Mouse (Mus musculus) myocyte (in vitro differentiated cells): ENCODE results near the gene Ndc80. TPM values are rescaled to one million over a fixed set of nuclear protein-coding genes. Genes with fewer than 3 reads are reported as not detected.

Experiments used
- H3K27me3 ChIP-seq: one replicate; pipeline ENCODE4 v1.6.1; 2011; ENCODE audit not compliant: control insufficient read depth, insufficient read depth, insufficient read length
- H3K36me3 ChIP-seq: one replicate; pipeline ENCODE4 v1.6.1; 2011; ENCODE audit not compliant: control insufficient read depth, insufficient read depth
- H3K4me2 ChIP-seq: one replicate; pipeline ENCODE4 v1.6.1; 2011; ENCODE audit warnings: low read depth, control low read depth
- H3K4me3 ChIP-seq: one replicate; pipeline ENCODE4 v1.5.1; 2011; ENCODE audit warnings: mild to moderate bottlenecking, control low read depth, moderate library complexity
- H3K79me2 ChIP-seq: one replicate; pipeline ENCODE4 v1.6.1; 2011; ENCODE audit not compliant: control insufficient read depth, insufficient read depth
- H3ac ChIP-seq: one replicate; pipeline ENCODE4 v1.6.1; 2011; ENCODE audit not compliant: control insufficient read depth, insufficient read length
- CEBPB ChIP-seq: IDR thresholded peaks from 2 replicates; pipeline ENCODE4 v1.6.1; 2011; ENCODE audit warnings: mild to moderate bottlenecking, moderate library complexity; ENCODE audit not compliant: poor library complexity, insufficient read depth, severe bottlenecking
- E2F4 ChIP-seq: IDR thresholded peaks from one replicate; pipeline ENCODE4 v1.6.1; 2011; ENCODE audit warnings: mild to moderate bottlenecking, control low read depth, moderate library complexity; ENCODE audit not compliant: insufficient read depth
- MAX ChIP-seq: IDR thresholded peaks from one replicate; pipeline ENCODE4 v1.6.1; 2011; ENCODE audit warnings: low read depth, mild to moderate bottlenecking, control low read depth
- MYOD1 ChIP-seq, 3 experiments: IDR thresholded peaks; one replicate each; pipeline ENCODE4 v1.6.1; 2011; ENCODE audit warnings: control low read depth in 2 of 3, low read depth in 2 of 3, mild to moderate bottlenecking in 2 of 3, moderate library complexity in 1 of 3; ENCODE audit not compliant: insufficient read length in 2 of 3, control insufficient read depth in 1 of 3
- MYOG ChIP-seq, 3 experiments: IDR thresholded peaks; one replicate each; pipeline ENCODE4 v1.6.1; 2011; ENCODE audit warnings: control low read depth in 2 of 3, low read depth in 2 of 3, mild to moderate bottlenecking in 2 of 3; ENCODE audit not compliant: insufficient read length in 2 of 3, control insufficient read depth in 1 of 3, insufficient read depth in 1 of 3
- POLR2A ChIP-seq: IDR thresholded peaks from one replicate; pipeline ENCODE4 v1.6.1; 2011; ENCODE audit warnings: low read depth, mild to moderate bottlenecking, control low read depth, moderate library complexity; ENCODE audit not compliant: insufficient read length
- POLR2AphosphoS2 ChIP-seq: IDR thresholded peaks from one replicate; pipeline ENCODE4 v1.6.1; 2011; ENCODE audit warnings: low read depth, control low read depth; ENCODE audit not compliant: insufficient read length
- REST ChIP-seq: IDR thresholded peaks from one replicate; pipeline ENCODE4 v1.6.1; 2011; ENCODE audit warnings: mild to moderate bottlenecking, control low read depth, moderate library complexity; ENCODE audit not compliant: insufficient read depth, insufficient read length
- SRF ChIP-seq: IDR thresholded peaks from one replicate; pipeline ENCODE4 v1.6.1; 2011; ENCODE audit warnings: low read depth; ENCODE audit not compliant: control insufficient read depth, insufficient read length
- TCF12 ChIP-seq: IDR thresholded peaks from one replicate; pipeline ENCODE4 v1.6.1; 2011; ENCODE audit warnings: mild to moderate bottlenecking, control low read depth; ENCODE audit not compliant: poor library complexity, insufficient read depth, severe bottlenecking
- TCF3 ChIP-seq: IDR thresholded peaks from one replicate; pipeline ENCODE4 v1.6.1; 2011; ENCODE audit warnings: low read depth, control low read depth; ENCODE audit not compliant: insufficient read length
- USF1 ChIP-seq: IDR thresholded peaks from one replicate; pipeline ENCODE4 v1.6.1; 2011; ENCODE audit warnings: low read depth, mild to moderate bottlenecking, control low read depth, moderate library complexity
- polyA plus RNA-seq: library from polyadenylated mRNA; unstranded; fragments of >200 nt; fragmentation: generic; extraction: Trizol; gene quantifications from one replicate; pipeline ENCODE4 v1.2.1, GENCODE M21; 2012; ENCODE audit warnings: missing spikeins

Gene Ndc80
- polyA plus RNA-seq, 1 experiment: 8.9 TPM

- TF ChIP-seq TCF12 (no peak), POLR2A (peak; percentile 80), POLR2AphosphoS2 (peak; percentile 67), CEBPB (no peak), USF1 (no peak), SRF (no peak), REST (no peak), MAX (no peak), MYOG (IDR thresholded peaks at IDR 0.05; ENCODE audit: control insufficient read depth in 1 of 3, insufficient read depth in 1 of 3, insufficient read length in 2 of 3, low read depth in 2 of 3) (no peak), TCF3 (no peak), E2F4 (peak; percentile 76), MYOD1 (IDR thresholded peaks at IDR 0.05; ENCODE audit: control insufficient read depth in 1 of 3, insufficient read length in 2 of 3, low read depth in 2 of 3) (no peak)
Observed at GRCm38 (mm10) chr17:71474762-71475704, 51.6 kb downstream of the Ndc80 start, which contains the start of gene Smchd1. Gene Smchd1 (minus strand): TSS chr17:71475343.

GRCm38 (mm10) chr17:71474128-71474527 is 52.5 kb downstream of the Ndc80 start:
- Histone ChIP-seq H3K4me3 (peak overlapping the region; percentile 63), H3ac (peak overlapping the region; percentile 98), H3K27me3 (no peaks in the 10 kb centered on the region), H3K79me2 (peaks cover 57% of the 10 kb centered on the region), H3K4me2 (peak overlapping the region; percentile 78), H3K36me3 (no peaks in the 10 kb centered on the region)
- TF ChIP-seq SRF: no peak
- no peak for TF ChIP-seq CEBPB
- TF ChIP-seq MAX: no peak
- TF ChIP-seq REST: no peak
- TF ChIP-seq TCF3: no peak
- no peak for TF ChIP-seq POLR2AphosphoS2
- TF ChIP-seq POLR2A: no peak
- no peak for TF ChIP-seq USF1
- no peak for TF ChIP-seq MYOD1 (IDR thresholded peaks at IDR 0.05; ENCODE audit: control insufficient read depth in 1 of 3, insufficient read length in 2 of 3, low read depth in 2 of 3)
- no peak for TF ChIP-seq MYOG (IDR thresholded peaks at IDR 0.05; ENCODE audit: control insufficient read depth in 1 of 3, insufficient read depth in 1 of 3, insufficient read length in 2 of 3, low read depth in 2 of 3)
- no peak for TF ChIP-seq E2F4
- TF ChIP-seq TCF12: no peak

More at GRCm38 (mm10) chr17:71474762-71475704, 51.6 kb downstream of the Ndc80 start, which contains the start of gene Smchd1:
- Histone ChIP-seq H3K4me2 (peak within 1 kb of the TSS; percentile 84), H3K27me3 (no peaks in the 10 kb centered on the region), H3K79me2 (peaks cover 48% of the 10 kb centered on the region), H3ac (peak within 1 kb of the TSS; percentile 98), H3K4me3 (peak within 1 kb of the TSS; percentile 63), H3K36me3 (no peaks in the 10 kb centered on the region)

GRCm38 (mm10) chr17:71471261-71471660 is 55.4 kb downstream of the Ndc80 start:
- Histone ChIP-seq H3K4me3 (no peak overlapping the region), H3K27me3 (no peaks in the 10 kb centered on the region), H3K79me2 (peaks cover 86% of the 10 kb centered on the region), H3K4me2 (no peak overlapping the region), H3ac (no peak overlapping the region), H3K36me3 (no peaks in the 10 kb centered on the region)
- no peak for TF ChIP-seq TCF12
- no peak for TF ChIP-seq MAX
- TF ChIP-seq MYOG (IDR thresholded peaks at IDR 0.05; ENCODE audit: control insufficient read depth in 1 of 3, insufficient read depth in 1 of 3, insufficient read length in 2 of 3, low read depth in 2 of 3): no peak
- TF ChIP-seq MYOD1 (IDR thresholded peaks at IDR 0.05; ENCODE audit: control insufficient read depth in 1 of 3, insufficient read length in 2 of 3, low read depth in 2 of 3): no peak
- TF ChIP-seq REST: no peak
- TF ChIP-seq POLR2AphosphoS2: no peak
- no peak for TF ChIP-seq USF1
- no peak for TF ChIP-seq SRF

GRCm38 (mm10) chr17:71460312-71460711 is 66.3 kb downstream of the Ndc80 start:
- Histone ChIP-seq H3K4me3 (no peak overlapping the region), H3K79me2 (peaks cover 36% of the 10 kb centered on the region), H3K27me3 (no peaks in the 10 kb centered on the region), H3K4me2 (no peak overlapping the region), H3ac (no peak overlapping the region), H3K36me3 (peaks cover 4% of the 10 kb centered on the region)
- TF ChIP-seq E2F4 (no peak), TCF12 (no peak), MYOG (IDR thresholded peaks at IDR 0.05; ENCODE audit: control insufficient read depth in 1 of 3, insufficient read depth in 1 of 3, insufficient read length in 2 of 3, low read depth in 2 of 3) (no peak), MYOD1 (IDR thresholded peaks at IDR 0.05; ENCODE audit: control insufficient read depth in 1 of 3, insufficient read length in 2 of 3, low read depth in 2 of 3) (no peak), USF1 (no peak), REST (no peak), TCF3 (no peak), SRF (no peak)
